In the genomic region with DNA sequence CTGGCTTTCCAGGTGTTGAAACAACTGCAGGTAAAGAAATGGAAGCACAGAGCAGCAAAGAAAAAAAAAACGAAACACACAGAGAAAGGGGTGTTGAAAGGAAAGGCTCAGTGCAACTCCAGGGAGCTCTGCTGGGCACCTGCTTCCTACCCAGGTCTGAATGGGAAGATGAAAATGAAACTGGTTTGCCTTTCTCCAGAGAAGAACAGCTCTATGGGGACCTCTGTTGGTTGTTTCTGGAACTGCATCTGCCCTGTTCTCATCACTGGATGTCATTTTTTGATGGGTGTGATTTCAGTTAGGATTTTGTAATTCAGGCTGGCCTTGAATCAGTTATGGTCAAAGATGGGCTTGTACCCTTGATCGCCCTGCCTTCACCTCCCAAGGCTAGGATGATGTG, we compare ENCODE assay signal across 9 mouse cellular contexts. TPM values are rescaled to one million over a fixed set of nuclear protein-coding genes. Genes with fewer than 3 reads are reported as not detected.
DNase-seq lines count a peak whose midpoint lies in the region; TF ChIP-seq lines count a peak whose summit lies in the region.
"Had no signal": no experiment of that assay in that cellular context is flagged by ENCODE, and none has a peak within 500 bp of the region (broad histone marks: within the 10 kb centered on the region; RNA-seq: fewer than 3 reads in every experiment).

No protein-coding gene starts in this region.

- H3K4me3 ChIP-seq in small intestine, adult 2 months (ENCODE audit: low read depth, low read length) = no peak overlapping the region
- H3K4me3 ChIP-seq: limb, embryonic 13.5 days had no signal

- no peaks in the 10 kb centered on the region for H3K27me3 ChIP-seq in small intestine, adult 2 months (ENCODE audit: control insufficient read depth, insufficient read depth, low read length)
- H3K27me3 ChIP-seq: limb, embryonic 13.5 days had no signal

- H3K4me1 ChIP-seq in small intestine, adult 2 months (ENCODE audit: control insufficient read depth, insufficient read depth, insufficient read length, low read length) = no peaks in the 10 kb centered on the region; the same call in 1 of the 2 replicates
- H3K4me1 ChIP-seq: limb, embryonic 13.5 days had no signal

- peak; percentile 78 to 95 for DNase-seq in adrenal gland, adult (ENCODE audit: inconsistent age in 2 of 2, low spot score in 1 of 2)
- DNase-seq in adrenal gland, adult 8-10 months = no peak
- peak; percentile 88 for DNase-seq in MN1 (ENCODE audit: low spot score)
- peak; percentile 87 for DNase-seq in cerebellum, adult 9-10 months
- DNase-seq in gastrocnemius, postnatal 25 days = peak; percentile 34
- DNase-seq in layer of hippocampus, adult 11-12 months (ENCODE audit: low spot score) = peak; percentile 87
- DNase-seq in lung, postnatal 10 days = peak; percentile 91

- H3K36me3 ChIP-seq in small intestine, adult 2 months (ENCODE audit: control insufficient read depth, insufficient read depth, low read length) = peaks cover 66% of the 10 kb centered on the region

- no peak for TF ChIP-seq POLR2A in small intestine, adult 2 months (IDR thresholded peaks at IDR 0.05; ENCODE audit: low read depth, low read length)

- 24% methylated on average over 2 of the region's 2 CpGs for WGBS in small intestine, adult 2 months

- peak; percentile 48; the same call in 1 of the 2 replicates for TF ChIP-seq CTCF in small intestine, adult 2 months (IDR thresholded peaks at IDR 0.05; ENCODE audit: extremely low read depth, insufficient read length, insufficient replicate concordance, low read depth, low read length)

- H3K27ac ChIP-seq in small intestine, adult 2 months (ENCODE audit: insufficient read depth, low read depth, low read length) = no peak overlapping the region
- H3K27ac ChIP-seq: limb, embryonic 13.5 days had no signal

RNA-seq across cellular contexts. Expression of gene Zfp687, which starts 18.3 kb away (rescaled TPM):
- 10 to 100 TPM; 33.8 to 57.6 (median 46.8) TPM for total RNA-seq in adrenal gland, adult 8-10 months (2022)
- 1 to 10 TPM; 8.4 to 8.9 TPM for total RNA-seq in gastrocnemius, postnatal 25 days (2021)
- polyA plus RNA-seq in small intestine, adult 2 months (2012; rRNA removed) = 9.1 and 17.1 TPM in 2 replicates

RNA-seq across cellular contexts. Expression of gene Pi4kb, which starts 22.4 kb away (rescaled TPM):
- total RNA-seq in adrenal gland, adult 8-10 months (2022) = 10 to 100 TPM; 59.3 to 87.5 (median 74.9) TPM
- 10 to 100 TPM; 20.2 to 23.8 TPM for total RNA-seq in gastrocnemius, postnatal 25 days (2021)
- polyA plus RNA-seq in small intestine, adult 2 months (2012; rRNA removed) = 14.2 and 20.9 TPM in 2 replicates

RNA-seq across cellular contexts. Expression of gene Rfx5, which starts 43.1 kb away (rescaled TPM):
- total RNA-seq in adrenal gland, adult 8-10 months (2022) = 10 to 100 TPM; 27.2 to 56.5 (median 40.3) TPM
- 1 to 10 TPM; 3.3 to 6.6 TPM for total RNA-seq in gastrocnemius, postnatal 25 days (2021)
- 5.5 and 5.7 TPM in 2 replicates for polyA plus RNA-seq in small intestine, adult 2 months (2012; rRNA removed)

RNA-seq across cellular contexts. Expression of gene Psmd4, which starts 45.5 kb away (rescaled TPM):
- total RNA-seq in adrenal gland, adult 8-10 months (2022) = 100 to 1,000 TPM; 219 to 265 (median 258) TPM
- total RNA-seq in gastrocnemius, postnatal 25 days (2021) = 100 to 1,000 TPM; 163 to 181 TPM
- 81.7 and 131 TPM in 2 replicates for polyA plus RNA-seq in small intestine, adult 2 months (2012; rRNA removed)
